Mouse (Mus musculus) urinary bladder, postnatal 4 days (tissue): ENCODE measurements around the gene Exoc8.

Experiments used
- DNase-seq, 2 experiments: peaks; one replicate each; pipeline ENCODE4 v3.0.0; 2021 to 2022; ENCODE audit warnings: low spot score in 2 of 2

Gene Exoc8

DNA sequence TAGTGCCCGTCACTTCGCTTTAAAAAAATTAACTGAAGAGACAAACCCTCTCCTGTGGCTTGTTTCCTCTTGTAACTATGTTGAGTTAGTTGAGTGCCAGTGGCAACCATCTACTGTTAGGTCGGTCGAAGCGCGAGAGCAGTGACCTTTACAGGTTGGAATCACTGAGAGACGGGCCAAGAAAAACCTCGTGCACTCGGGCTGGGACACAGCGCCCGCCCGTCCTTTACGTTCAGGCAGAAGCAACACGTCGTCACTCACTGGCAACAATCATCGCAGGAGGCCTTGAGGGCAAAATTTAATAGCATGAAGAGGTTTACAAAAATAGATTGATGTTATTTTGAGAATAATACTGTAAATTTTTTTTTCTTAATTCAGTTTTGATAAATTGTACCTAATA is 12.4 kb upstream of the Exoc8 start:
- DNase-seq, result no peak

DNA sequence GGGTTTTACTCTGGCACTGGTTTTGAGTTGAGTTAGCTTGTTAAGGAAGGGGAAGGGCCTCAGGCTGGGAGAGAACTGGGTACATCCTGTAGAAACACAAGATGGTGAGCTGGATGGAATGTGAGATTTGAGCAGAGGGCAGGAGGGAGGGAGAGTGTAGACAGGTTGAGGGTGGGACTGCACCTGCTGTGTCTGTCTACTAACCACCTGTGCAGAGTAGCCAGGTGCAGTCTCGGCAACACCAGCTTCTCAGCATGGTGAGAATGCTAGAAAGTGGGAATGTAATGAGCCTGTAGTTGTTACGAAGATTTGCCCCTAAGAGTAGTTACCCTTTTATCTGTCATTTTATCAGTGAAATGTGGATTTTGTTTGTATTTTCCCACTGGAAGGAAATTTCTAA is 8.0 kb upstream of the Exoc8 start:
- no peak for DNase-seq

DNA sequence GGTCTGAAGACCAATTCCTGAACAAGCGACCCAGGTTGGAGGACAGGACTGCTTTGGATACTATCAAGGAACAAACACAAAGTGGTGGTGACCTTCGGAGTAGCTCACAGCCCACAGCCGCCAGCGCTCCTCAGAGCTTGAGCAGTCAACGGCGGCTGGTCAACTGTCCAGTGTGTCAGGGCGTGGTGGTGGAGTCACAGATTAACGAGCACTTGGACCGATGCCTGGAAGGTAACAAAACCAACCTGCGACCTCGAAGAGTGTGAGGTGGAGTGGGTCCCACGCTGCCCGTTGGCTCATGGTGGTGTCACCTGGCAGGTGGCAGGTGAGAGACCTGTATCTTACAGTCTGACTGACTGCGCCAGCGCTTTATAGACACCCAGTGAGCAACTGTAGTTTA is 5.7 kb upstream of the Exoc8 start:
- no peak for DNase-seq

DNA sequence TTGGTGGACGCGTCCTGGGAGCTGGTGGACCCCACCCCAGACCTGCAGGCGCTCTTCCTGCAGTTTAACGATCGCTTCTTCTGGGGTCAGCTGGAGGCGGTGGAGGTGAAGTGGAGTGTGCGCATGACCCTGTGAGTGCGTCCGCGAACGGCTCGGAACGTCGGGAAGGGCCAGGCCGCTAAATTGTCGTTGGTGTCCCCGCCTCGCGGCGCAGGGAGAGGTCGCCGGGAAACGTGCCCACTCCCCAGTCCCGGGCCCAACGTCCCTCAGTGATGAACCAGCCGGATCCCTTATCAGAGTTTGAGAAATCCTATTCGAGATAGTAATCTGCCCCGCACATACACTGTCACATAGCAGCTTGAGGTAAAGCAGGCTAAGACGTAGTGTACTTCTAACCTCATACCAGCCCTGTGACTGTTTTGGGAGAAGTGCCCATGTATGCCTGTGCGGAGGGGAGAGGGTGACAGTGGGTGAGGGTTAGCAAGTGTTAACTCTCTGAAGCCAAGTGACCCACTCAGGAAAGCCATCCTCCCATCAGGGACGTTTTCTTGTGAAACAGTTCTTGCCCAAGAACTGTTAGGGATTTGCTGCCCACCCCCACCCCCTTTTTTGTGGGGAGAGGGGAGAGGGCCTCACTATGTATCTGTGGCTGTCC is 873 bp upstream of the Exoc8 start:
- no peak for DNase-seq

DNA sequence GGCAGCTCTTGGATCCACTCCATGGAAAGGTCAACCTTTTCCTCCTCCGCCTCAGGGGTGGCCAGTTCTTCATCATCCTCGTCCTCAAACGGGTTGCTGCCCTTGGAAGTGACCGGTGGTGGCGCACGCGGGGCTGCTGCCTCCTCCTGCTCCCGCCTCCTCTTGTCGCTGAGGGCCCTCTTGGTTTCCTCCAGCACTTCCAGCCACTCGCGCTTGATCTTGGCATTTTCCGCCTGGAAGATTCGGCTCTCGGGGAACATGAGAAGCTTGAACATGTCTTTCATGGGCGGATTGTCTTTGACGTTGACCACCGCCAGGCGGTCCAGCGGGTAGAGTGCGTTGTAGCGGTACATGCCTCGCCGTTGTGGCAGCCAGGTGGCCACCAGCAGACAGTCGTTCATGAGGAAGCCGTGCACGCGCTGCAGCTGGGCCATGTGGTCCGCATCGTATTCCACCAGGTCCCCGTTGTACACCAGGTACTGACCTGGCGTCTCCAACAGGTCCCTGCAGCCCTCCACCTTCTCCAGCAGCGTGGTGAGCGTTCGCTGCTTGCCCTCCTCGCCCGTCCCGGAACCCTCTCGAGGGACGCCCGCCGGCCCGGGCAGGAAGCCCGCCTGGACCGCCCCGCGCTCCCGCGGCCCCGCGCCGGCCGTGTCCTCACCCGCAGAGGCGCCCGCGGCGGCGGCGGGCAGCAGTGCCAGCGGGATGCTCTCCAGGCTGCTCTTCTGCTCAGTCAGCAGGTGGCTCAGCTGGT is 696 bp downstream of the Exoc8 start:
- DNase-seq, result peak; percentile 67 to 81

DNA sequence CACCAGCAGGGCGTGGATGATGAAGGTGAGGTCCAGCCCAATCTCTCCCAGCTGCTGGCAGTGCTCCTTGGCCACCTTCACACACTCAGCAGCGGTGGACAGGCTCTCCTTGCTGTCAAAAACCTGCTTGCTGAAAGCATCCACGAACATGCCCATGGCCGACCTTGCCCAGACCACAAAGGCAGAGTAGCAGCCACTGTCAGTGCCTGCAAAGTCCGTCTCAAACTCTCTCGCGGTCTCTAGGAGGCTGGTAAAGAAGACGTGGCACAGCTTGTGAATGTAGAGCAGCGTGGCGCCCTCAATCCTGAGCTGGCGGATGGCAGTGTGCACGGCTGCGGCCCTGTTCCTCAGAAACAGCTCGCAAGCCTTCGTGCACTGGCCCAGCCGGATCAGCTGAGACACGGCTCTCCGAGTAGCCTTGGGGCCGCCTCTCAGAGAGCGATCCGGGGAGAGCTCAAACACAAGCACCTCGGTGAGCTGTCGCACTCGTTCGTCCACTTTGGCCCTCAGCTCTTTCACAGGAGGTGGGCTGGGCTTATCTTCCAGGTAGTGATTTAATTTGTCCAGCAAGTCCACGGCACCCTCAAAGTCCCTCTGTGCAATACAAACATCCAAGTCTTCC is 1.4 kb downstream of the Exoc8 start:
- no peak for DNase-seq

DNA sequence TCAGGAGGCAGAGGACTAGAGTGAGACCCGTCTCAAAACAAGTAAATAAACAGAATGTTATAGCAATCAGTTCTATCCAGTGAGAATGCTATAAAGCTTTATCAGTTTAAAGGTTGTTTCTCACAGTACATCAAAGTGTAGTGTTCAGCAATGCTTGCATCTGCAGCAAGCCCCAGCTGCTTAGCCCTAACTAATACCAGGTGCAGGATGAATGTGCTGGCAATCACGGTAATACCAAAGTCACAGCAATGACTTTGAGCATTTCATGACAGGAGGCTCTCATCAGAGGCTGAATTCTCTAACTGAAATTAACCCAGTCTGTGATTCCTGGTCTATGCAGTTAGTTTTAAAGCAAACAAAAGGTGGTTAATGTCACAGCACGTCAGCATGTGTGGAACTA is 4.9 kb downstream of the Exoc8 start:
- DNase-seq, result no peak

DNA sequence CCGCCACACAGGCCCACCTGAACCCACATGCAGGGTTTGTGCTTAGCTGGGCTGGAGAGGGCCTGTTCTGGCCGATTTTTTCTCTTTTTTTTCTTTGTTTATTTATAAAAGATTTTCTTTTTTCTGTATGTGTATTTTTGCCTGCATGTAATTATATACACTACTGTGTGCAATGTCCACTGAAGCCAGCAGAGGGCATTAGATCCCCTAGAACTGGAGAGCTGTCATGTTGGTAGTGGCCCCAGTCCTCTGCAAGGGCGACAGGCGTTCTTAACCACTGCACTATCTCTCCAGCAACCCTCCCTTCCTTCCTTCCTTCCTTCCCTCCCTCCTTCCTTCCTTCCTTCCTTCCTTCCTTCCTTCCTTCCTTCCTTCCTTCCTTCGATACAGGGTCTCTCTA is 9.1 kb downstream of the Exoc8 start:
- no peak for DNase-seq

DNA sequence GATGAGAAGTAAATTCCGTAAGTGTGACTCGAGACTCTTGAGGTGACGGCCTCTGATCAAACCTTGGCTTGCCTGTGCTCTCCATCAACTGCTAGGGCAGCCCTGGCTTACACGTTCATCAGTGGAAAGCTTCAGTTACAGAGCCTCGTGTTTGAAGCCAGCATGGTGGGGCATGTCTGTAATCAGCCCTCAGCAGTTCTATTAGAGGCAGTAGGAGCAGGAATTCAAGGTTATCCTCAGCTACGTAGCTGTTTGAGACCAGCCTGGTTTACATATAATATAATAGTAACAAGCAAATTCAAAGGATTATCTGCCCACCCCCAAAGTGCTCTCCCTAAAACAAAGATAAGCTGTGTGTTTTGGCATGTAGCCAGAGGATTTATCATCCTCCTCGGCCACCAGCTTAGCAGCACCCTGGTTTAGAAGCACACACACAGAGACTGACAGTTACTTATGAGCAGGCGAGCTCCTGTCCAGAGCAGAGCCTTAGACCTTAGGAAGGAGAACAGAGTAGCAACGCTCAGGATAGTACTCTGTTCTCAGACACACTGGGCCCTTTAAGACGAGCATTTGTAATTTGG is 18.5 kb downstream of the Exoc8 start:
- DNase-seq, result no peak

DNA sequence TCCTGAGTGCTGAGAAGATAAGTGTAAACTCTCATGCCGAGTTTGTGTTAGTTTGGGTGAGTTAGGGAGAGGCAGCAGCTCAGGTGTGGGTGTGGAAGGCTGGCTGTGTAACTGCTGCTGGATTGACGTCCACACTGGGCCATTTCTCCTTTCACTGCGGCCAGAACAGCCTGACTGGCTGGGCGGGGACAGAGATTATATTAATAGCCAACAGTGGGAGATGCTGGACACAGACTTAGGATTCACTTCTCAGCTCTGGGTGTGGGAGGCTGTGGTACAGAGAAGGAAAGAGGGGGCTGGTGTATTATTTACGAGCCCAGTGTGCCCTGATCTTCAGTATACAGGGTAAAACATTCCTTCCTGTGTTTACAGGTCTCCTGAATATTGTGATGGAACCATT is 19.4 kb downstream of the Exoc8 start:
- no peak for DNase-seq

DNA sequence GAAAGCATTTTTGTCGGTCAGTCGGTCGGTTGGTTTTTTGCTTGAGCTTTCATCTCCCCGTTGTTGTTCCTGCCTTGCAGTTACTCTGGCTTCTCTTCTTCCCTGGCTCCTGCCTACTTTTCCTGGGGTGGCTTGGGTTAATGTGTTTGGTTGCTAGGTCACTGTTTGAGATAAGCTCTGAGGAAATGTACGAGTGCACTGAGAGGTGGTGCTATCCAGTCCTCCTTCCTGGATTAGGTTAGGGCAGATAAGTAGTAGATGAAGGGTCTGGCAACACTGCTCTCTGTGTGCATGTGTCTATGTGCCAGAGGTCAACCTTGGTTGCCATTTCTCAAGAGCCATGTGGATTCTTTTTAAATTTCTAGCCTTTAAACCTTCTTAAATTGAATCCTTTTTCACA is 24.8 kb downstream of the Exoc8 start:
- no peak for DNase-seq

DNA sequence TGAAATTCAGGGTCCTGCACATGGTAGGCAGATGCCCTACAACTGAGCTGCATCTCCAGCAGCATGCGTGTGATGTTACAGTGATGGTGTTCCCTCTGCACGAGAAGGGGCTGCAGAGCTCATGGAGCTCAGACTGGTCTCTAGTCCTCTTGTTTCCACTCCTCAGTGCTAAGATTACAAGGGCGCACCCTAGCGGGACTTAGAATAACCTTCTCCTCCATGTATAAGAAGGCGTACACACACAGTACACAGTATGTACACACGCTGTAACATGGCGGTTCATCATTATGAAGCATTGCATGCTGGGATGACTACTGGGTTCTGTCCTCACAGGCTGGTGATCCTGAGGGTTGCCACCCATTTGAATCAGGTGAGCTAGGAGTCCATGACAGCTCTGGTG is 25.4 kb downstream of the Exoc8 start:
- no peak for DNase-seq

DNA sequence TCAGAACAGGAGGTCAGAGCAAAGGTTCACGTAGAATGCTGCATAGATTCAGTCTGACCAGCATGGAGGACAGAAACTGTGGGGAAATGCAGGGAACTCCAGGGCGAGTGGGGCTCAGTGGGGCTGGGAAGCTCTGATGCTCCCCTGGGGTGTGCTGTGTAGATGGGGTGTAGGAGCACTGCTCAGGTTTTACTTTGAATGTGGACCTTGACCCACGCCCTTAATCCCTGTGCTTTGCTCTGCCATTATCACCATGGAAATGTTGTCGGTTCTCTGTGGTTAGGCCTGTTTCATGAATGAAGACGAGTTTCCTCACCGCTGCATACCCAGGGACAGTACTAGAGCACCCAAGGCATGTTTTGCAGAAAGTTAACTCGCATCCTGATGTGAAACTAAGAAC is 26.0 kb downstream of the Exoc8 start:
- no peak for DNase-seq

DNA sequence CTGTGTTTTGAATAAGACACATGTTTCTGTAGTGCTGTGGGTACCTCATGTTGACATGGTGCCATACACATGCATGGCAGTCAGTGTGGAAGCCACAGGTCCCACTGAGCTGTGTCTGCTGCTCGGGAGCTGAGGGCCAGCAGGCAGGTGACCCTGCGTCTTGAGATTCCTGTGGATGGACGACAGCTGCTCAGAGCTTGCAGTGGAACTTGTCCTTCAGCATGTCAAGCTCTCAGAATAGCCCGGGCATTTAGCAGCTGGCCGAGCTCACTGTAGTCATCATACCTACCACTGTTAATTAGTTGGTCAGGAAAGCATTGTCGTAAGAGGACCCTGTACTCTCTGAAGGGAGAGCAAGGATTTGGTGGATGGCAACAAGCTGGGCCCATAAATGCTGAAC is 27.8 kb downstream of the Exoc8 start:
- DNase-seq, result no peak

DNA sequence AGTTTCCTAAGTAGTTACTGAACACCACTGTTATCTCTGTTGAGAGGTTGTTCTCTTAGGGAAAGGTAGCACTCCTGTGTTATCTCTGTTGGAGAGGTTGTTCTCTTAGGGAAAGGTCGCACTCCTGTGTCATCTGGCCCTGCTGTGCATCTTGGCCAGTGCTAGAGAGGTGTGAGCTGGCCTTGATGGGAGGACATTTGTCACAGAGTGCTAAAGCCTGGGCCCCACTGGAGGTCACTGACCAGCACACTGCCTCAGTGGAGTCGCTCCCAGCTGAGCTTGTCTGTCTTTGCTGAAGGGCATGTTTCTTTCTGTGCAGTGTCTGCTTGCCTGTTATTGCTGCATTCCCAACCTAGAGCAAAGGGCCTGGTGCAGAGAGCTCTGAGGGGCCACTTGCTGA is 30.4 kb downstream of the Exoc8 start:
- DNase-seq, result no peak

DNA sequence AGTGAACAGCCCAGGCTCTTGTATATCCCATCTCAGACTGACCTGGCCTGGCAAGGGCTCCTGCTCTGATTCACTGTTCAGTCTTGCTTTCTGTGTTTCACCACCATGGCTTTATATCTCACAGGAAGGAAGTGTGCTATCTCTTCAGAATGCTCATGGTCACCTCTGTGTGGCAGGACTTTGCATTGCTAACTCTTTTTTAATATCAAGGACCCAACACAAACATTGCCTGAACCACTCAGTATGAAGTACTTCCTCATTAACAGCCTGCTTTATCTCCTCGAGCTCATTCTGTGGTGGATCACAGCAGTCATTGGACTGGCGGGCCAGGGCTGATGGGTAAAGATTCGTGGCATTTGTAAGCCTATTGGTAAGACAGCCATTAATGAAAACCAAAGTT is 30.8 kb downstream of the Exoc8 start:
- DNase-seq, result no peak

DNA sequence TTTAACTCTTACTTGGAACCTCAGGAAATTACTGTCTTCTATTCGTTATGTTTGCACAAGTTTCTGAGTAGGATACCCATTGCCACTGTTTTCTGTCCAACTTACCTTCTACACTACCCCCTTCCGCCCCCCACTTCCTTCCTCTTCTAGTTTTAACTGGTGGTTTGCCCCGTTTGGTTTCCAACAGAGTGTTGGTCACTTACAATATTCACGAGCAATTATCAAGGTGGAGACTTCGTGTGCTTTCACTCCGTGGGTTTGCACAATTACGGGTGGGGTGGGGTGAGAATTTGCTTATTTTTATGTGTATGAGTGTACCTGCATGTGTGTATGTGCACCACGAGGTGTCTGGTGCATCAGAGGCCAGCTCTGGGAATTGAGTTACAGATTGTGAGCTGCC is 33.8 kb downstream of the Exoc8 start:
- no peak for DNase-seq

DNA sequence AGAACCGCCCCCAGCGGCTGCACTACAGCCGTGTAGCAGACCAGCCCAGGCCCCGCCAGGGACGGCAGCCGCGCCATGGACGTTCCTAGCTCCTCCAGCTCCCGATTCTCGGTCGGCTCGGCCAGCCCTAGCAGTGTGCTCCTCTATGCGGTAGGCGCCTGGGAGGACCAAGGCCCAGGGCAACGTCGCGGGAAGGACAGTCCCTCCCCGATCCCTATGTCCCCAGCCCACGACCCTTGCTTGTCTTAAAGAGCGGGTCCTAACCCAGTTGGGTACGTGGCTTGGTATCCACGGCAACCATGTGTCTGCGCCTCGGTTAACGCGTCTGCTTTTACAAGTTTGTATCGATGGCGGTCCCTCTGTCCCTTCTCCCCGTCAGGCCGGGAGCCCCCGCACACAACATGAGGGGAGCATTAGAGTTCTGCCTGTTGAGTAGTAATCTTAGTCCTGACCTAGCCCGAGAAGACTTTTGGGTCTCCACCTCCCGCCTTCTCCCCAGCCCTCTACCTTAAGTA is 34.3 kb downstream of the Exoc8 start:
- no peak for DNase-seq

DNA sequence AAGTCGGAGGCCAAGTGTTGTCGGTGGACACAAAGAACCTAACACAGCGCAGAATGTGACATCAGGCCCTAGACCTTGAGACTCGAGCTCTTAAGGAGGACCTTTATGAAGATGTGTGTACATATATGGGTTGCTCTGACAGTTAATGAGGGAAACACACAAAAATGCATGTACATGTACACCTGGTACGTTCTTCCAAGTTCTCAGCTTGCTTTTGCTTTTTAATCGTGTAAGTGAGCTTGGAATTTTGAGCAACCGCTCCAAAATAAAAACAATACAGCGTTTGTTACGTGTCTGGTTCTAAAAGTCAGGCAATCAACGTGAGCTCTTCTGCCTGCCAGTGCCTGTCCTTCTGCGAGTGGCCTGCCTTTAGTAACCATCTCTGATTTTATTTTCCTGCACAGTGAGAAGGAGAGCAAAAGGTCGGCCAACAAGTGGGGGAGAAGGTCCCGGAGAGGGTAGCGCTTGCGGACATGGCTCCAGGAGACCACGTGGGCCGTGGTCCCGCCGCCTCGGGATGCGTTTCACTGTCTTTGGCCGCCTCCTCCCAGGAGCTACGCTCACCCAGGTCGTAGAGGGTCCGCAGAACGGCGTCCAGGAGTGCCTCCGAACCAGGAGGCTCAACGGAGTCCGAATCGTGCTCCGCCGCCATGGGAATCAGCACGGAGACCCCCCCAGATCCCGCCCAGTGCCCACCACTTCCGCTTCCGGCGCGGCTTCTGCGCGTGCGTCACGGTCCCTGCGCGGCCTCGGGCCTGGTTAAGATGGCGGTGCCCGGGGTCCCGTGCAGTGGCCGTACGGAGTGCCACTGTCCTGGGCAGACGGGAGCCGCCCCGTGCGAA is 35.0 kb downstream of the Exoc8 start, which contains the start of the genes Gnpat and 2810004N23Rik:
Gene Gnpat (plus strand): TSS at position 713 of the 842 bp plus-strand sequence.
Gene 2810004N23Rik (minus strand): TSS at position 800 of the 842 bp plus-strand sequence.
- peak; percentile 91 to 94 for DNase-seq

DNA sequence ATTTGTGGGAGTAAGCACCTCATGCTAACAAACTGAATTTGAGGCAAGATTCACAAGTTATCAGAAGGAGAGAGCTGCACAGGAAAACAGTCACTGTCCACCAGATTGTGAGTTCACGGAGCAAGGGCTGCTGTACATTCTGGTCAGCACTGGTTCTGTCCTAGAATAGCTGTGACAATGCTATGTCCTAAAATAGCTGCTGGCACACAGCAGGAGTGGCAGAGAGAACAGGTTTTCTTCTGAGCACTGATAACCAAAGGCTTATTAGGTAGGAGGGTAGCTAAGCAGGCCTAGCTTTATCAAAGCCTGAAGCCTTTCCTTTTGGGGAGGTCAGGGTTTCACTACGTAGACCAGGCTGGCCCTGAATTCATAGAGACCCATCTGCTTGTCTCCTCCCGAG is 37.3 kb downstream of the Exoc8 start:
- DNase-seq, result no peak

DNA sequence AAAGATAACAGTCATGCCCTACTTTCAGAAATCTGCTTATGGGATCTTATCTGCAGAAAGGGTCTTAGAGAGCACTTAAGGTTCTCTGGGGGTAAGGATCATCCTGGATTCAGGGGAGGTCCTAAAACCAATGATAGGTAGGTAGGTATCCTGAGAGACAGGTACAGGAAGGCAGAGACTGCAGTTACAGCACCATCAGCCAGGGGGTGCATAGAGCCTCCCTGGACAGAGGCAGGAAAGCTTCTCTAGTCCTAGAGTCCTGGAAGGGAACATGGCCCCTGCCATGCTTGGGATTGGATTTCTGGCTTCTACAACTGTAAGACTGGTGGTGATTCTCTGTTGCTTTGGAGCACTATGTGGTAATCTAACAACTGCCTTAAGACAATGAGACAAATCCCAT is 38.0 kb downstream of the Exoc8 start:
- no peak for DNase-seq

DNA sequence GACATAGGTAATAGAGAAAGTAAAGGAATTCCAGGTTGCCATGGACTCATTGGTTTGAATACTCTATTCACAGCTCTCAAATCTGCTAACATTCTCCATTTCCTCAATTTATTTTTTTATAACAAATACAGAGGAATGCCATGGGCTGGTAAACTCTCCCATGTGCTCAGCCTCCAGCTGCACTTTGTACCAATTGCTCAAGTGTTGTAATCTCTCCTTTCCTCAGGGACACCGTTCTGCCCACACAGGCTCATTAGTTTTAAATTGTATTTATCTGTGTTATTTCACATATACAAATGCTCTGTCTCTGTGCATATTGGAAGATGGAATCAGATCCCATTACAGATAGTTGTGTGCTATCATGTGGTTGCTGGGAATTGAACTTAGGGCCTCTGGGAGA is 44.0 kb downstream of the Exoc8 start:
- DNase-seq, result no peak
